Mouse (Mus musculus) spleen, postnatal 4 days (tissue): ENCODE measurements around the gene Dram2.
"Not testable (repeated sequence)": the region's sequence is repeated elsewhere in the genome, so short reads cannot be mapped to it uniquely, and the experiment has no call there.

ENCODE experiments used
- DNase-seq, 2 experiments: peaks; one replicate each; pipeline ENCODE4 v3.0.0; 2022; ENCODE audit warnings: low spot score in 2 of 2

The Dram2 gene

GRCm38 (mm10) chr3:106547171-106547923 is at the start of gene Dram2, which contains the start of gene Cept1:
Gene Dram2 (plus strand): TSS chr3:106547798.
Gene Cept1 (minus strand): TSS chr3:106547802.
- DNase-seq = peak; percentile 90 to 94

GRCm38 (mm10) chr3:106500510-106500909 is 47.1 kb upstream of the Dram2 start:
- no peak for DNase-seq

GRCm38 (mm10) chr3:106502892-106503291 is 44.7 kb upstream of the Dram2 start:
- DNase-seq = no peak

DNA sequence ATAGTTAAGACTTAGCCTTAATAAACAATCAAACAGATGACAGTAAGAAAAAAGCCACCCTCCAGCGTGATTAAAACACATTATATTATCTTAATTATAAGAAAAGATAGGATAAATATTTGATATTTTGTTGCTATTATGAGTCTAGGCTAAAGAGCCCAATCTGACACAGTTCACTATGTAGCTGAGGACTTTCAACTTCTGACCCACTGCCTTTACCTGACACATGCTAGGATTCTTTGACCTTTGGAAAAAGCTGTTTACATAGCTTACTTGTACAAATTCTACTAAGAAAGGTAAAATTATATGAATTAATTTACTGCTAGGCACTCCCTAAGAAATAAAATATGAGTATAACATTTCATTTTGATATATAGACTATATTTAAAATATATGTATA is 36.9 kb upstream of the Dram2 start:
- DNase-seq = no peak

DNA sequence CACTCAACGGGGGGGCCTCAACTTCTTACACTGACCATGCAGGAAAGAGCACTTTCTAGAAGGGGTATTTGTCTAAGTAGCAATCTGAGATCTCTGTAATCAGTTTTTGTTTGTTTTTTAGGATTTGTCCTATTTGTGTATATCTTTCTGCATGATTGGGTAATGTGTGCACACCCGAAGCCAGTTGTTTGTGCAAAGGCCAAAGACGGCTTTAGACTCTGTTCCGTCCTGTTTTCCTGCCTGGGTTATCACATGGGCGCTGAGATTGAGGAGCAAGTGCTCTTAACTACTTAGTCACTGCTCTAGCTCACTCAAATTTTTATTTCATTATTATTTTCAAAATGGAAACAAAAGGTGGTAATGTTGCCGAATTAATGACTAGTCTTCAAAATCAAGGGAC is 32.6 kb upstream of the Dram2 start:
- no peak for DNase-seq

GRCm38 (mm10) chr3:106522730-106523129 is 24.9 kb upstream of the Dram2 start:
- no peak for DNase-seq

GRCm38 (mm10) chr3:106526411-106526810 is 21.2 kb upstream of the Dram2 start:
- no peak for DNase-seq

DNA sequence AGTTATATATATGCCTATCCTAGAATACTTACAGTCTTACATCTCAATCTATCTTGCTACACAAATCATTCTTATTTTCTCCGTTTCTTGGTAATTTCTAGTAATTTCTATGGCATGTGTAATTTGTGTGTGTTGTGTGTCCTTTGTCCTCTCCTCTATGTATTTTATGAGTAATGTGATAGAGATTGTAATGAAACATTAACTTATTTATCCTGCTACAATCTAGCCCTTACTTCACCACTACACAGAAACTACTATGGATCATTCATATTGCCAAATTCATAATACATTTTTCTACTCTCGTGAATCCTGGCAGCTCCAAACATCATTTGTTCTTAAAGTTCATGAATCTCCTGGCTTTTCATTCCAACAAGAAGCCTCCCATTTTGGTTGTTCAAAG is 19.6 kb upstream of the Dram2 start:
- DNase-seq = no peak

DNA sequence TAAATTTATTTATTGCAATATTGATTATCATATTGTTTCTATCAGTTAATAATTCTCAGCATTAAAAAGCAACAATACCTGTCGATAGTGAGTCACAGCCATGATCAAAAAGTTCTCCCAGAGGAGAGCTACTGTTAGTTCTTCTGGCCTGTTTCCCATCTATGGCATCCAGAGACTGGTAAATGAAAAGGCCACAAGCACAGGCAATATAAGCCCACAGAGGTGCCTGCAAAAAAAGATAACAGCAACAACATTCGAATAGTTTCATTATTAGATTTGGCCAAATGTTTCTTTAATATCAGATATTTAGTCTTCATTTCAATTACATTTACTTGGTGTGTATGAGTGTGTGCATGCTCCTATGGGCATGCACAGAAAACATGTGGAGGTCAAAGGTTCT is 14.3 kb upstream of the Dram2 start:
- DNase-seq = no peak

DNA sequence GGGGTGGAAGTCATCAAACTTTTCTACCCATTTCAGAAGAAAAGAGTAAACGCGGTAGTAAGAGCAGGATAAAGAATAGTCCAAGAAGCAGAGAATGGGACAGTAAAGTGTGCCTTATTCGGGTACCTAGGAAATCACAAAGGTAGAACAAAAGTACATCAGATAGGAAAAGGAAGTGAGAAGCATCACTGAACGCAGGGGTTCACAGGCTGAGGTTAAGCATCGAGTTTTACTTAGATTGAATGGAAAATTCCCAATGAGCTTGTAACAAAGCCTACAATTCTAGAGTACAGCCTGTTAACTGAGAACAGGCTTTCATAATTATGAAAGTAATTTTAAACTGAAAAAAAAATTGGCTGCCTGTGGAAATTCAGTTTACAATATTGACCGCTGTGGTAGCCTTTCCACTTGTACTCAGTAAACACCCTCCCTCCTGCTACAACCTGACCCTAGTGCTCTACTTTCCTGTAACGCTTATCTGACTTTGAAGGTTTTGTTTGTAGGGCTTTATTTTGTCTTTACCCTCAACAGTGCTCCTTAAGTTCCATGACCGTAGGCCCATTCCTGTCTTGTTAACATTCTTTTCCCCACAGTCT is 2.8 kb upstream of the Dram2 start:
- DNase-seq = no peak

DNA sequence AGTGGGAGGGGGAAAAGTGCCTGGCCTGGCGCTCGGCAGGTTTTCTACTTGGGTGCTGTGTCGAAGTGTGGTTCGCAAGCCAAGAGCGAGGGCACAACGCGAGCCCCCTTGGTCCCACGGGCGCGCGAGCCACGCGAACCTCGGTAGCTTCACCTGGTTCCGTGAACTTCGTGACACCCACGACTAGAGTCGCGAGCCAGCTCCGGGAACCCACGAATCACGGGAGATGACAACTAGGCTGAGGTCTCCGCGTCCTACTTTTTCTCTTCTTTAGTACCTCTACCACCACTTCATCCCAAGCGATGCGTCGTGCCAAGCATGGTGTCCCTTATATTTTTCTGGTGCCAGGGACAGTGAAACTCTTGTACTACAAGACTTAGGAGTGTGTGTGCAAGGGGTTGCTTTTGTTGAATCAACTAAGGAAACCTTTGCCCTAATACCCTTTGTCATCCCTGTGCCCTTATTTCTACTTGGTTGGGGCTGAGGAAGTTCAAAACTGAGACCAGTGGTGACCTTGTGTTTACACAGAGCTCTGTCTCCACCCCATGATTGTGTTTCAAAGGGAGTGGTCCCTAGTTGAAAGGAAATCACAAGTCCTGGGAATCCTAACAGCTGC is 434 bp downstream of the Dram2 start:
- no peak for DNase-seq

DNA sequence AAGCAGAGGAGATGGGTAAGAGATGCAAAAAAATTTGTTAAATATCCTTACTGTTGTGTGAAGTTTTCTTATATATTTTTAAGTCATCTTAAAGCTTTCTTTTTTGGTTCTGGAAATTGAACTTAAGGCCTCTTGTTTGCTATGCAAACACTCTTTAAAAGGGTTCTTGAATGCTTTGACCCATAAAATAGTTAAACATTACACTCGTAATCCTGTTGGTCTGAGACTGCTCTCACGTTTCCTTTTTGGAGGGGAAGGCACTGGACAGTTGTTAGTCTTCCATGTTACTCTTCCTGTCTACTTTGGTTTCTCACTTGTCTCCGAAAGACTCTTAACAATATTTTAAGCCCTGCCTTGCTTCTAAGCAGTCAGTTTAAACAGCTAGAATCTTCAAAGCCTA is 1.4 kb downstream of the Dram2 start:
- DNase-seq = no peak

- DNase-seq = no peak
These were observed 5.8 kb downstream of the Dram2 start for GRCm38 (mm10) chr3:106553411-106553810.

GRCm38 (mm10) chr3:106555743-106556250 is 8.2 kb downstream of the Dram2 start:
- no peak for DNase-seq

DNA sequence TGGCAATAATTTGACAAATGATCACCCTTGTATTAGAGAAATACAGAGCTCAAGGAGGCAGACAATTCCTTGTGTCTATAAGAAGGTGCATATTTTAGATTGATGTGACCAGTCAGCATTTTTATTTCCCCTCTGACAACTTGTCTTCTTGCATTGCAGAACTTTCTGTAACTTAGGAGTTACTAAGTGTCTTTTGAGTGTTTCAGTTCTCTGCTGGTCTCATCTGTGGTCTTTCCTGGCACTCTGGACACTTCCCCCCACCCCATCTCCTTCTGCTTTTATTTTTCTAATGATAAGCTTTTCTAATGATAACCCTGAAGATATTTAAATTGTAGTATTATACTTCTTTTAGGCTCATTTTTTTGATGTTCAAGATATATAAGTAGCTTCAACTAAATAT is 10.7 kb downstream of the Dram2 start:
- no peak for DNase-seq

DNA sequence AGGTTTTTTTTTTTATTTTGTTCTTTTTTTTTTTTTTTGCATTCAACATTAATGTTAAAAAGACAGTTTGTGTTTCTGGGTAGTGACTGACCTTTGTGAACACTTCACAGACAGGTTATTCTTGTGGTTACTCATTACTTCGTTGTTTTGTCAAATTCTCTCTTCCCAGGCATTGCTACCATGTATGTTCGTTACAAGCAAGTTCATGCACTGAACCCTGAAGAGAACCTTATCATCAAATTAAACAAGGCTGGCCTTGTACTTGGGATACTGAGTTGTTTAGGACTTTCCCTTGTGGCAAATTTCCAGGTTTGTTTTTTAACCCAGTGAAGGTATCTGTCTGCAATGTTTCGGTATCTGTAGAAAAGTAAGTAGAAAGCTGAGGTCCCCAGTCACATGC is 18.3 kb downstream of the Dram2 start:
- no peak for DNase-seq

GRCm38 (mm10) chr3:106573191-106573590 is 25.6 kb downstream of the Dram2 start:
- no peak for DNase-seq

DNA sequence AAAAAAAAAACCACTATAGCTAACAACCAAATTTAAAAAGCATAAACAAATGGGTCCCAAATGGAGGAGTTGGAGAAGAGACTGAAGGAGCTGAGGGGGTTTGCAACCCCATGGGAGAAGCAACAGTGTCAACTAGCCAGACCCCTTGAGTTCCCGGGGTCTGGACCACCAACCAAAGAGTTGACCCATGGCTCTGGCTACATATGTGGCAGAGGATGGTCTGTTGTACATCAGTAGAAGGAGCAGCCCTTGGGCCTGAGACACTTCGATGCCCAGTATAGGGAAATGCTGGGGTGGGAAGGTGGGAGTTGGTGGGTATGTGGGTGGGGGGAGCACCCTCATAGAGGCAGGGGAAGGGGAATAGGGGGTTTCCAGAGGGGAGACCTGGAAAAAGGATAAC is 31.7 kb downstream of the Dram2 start:
- no peak for DNase-seq

GRCm38 (mm10) chr3:106593631-106594030 is 46.0 kb downstream of the Dram2 start:
- not testable (repeated sequence) for DNase-seq

- no peak for DNase-seq
These were observed 70.5 kb downstream of the Dram2 start for GRCm38 (mm10) chr3:106618103-106618502.
